Mouse (Mus musculus) MEL (cell line): ENCODE data around the gene Ppard.
"Not testable (repeated sequence)": the region's sequence is repeated elsewhere in the genome, so short reads cannot be mapped to it uniquely, and the experiment has no call there.

ENCODE experiments used
- CTCF ChIP-seq, 3 experiments: IDR thresholded peaks in 2 of 3; conservative IDR thresholded peaks in 1 of 3; 2 replicates each; pipeline ENCODE4 v1.5.1; 2011 to 2012; ENCODE audit warnings: low read length in 3 of 3, low read depth in 2 of 3, mild to moderate bottlenecking in 2 of 3, improper control_type of control experiment in 1 of 3, inconsistent platforms in 1 of 3, mixed read lengths in 1 of 3, moderate library complexity in 1 of 3; ENCODE audit not compliant: control insufficient read depth in 1 of 3, insufficient read depth in 1 of 3, poor library complexity in 1 of 3, severe bottlenecking in 1 of 3
- EP300 ChIP-seq, 2 experiments: IDR thresholded peaks; 2 replicates each; pipeline ENCODE4 v1.6.1; 2011; ENCODE audit warnings: improper control_type of control experiment in 2 of 2, low read length in 2 of 2, low read depth in 1 of 2, mild to moderate bottlenecking in 1 of 2
- HCFC1 ChIP-seq: IDR thresholded peaks from 2 replicates; pipeline ENCODE4 v1.6.1; 2012; ENCODE audit warnings: low read depth, mild to moderate bottlenecking, inconsistent platforms, low read length, improper control_type of control experiment, moderate library complexity
- POLR2A ChIP-seq, 2 experiments: IDR thresholded peaks; 2 replicates each; pipeline ENCODE4 v1.6.1; 2011 to 2012; ENCODE audit warnings: low read length in 2 of 2, mild to moderate bottlenecking in 2 of 2, control low read depth in 1 of 2, improper control_type of control experiment in 1 of 2, low read depth in 1 of 2, moderate library complexity in 1 of 2; ENCODE audit not compliant: control insufficient read depth in 1 of 2, insufficient read depth in 1 of 2, poor library complexity in 1 of 2

GRCm38 (mm10) chr17:28330590-28330989, 98.1 kb downstream of the Ppard start:
- not testable (repeated sequence) for TF ChIP-seq CTCF (IDR thresholded peaks at IDR 0.05 in 2 of 3, conservative IDR thresholded peaks at IDR 0.05 in 1 of 3; ENCODE audit: control insufficient read depth in 1 of 3, insufficient read depth in 1 of 3, low read depth in 2 of 3, low read length in 3 of 3, poor library complexity in 1 of 3, severe bottlenecking in 1 of 3); POLR2A (IDR thresholded peaks at IDR 0.05; ENCODE audit: control insufficient read depth in 1 of 2, insufficient read depth in 1 of 2, low read depth in 1 of 2, low read length in 2 of 2, poor library complexity in 1 of 2); HCFC1; EP300 (IDR thresholded peaks at IDR 0.05; ENCODE audit: low read depth in 1 of 2, low read length in 2 of 2)
